Mouse (Mus musculus) liver, embryonic 16.5 days (tissue): Measurements from ENCODE around the gene Dlgap4. TPM values are rescaled to one million over a fixed set of nuclear protein-coding genes. Genes with fewer than 3 reads are reported as not detected.

ENCODE experiments used
- ATAC-seq: fragments of 200-750 bp; cut with Nextera tagmentation; 2 replicates; pipeline ENCODE4 v1.8.0; 2017; ENCODE audit warnings: low read depth, mild to moderate bottlenecking, moderate number of reproducible peaks, moderate library complexity
- H3K27ac ChIP-seq: fragments of 300-500 bp; sonication (generic); 2 replicates; pipeline ENCODE4 v1.5.1; 2014; ENCODE audit warnings: mild to moderate bottlenecking, low read length
- H3K27me3 ChIP-seq: fragments of 300-500 bp; sonication (generic); 2 replicates; pipeline ENCODE4 v1.6.1; 2014; ENCODE audit warnings: low read depth, low read length, mixed read lengths; ENCODE audit not compliant: control insufficient read depth, insufficient read depth
- H3K36me3 ChIP-seq: fragments of 300-500 bp; sonication (generic); 2 replicates; pipeline ENCODE4 v1.6.1; 2014; ENCODE audit warnings: mild to moderate bottlenecking; ENCODE audit not compliant: control insufficient read depth, insufficient read depth
- H3K4me1 ChIP-seq: fragments of 300-500 bp; sonication (generic); 2 replicates; pipeline ENCODE4 v1.6.1; 2014; ENCODE audit warnings: low read depth, low read length, mixed read lengths; ENCODE audit not compliant: control insufficient read depth
- H3K4me2 ChIP-seq: fragments of 300-500 bp; sonication (generic); 2 replicates; pipeline ENCODE4 v1.6.1; 2014; ENCODE audit warnings: low read depth, low read length, mixed read lengths
- H3K4me3 ChIP-seq: fragments of 300-500 bp; sonication (generic); 2 replicates; pipeline ENCODE4 v1.5.1; 2014; ENCODE audit warnings: low read depth, mild to moderate bottlenecking, low read length
- H3K9ac ChIP-seq: fragments of 300-500 bp; sonication (generic); 2 replicates; pipeline ENCODE4 v1.6.1; 2014; ENCODE audit warnings: low read depth, low read length
- H3K9me3 ChIP-seq: fragments of 300-500 bp; sonication (generic); replicated peaks from 2 replicates; pipeline ENCODE4 v1.6.1; 2016; ENCODE audit warnings: low read length; ENCODE audit not compliant: control insufficient read depth
- WGBS: fragments of 180-500 bp; shearing (Covaris S2); extraction: QIAGEN DNeasy Blood & Tissue Kit; methylation state at CpG from one replicate; pipeline ENCODE4 v1.1.7; 2014; ENCODE audit not compliant: insufficient replicate concordance; 5-methylcytosine and 5-hydroxymethylcytosine counted together
- polyA plus RNA-seq: library from polyadenylated mRNA; unstranded; fragments of >200 nt; fragmentation: Nextera tagmentation; extraction: Ambion mirVana; gene quantifications from 2 replicates; pipeline ENCODE4 v1.2.1, GENCODE M21; 2015

The Dlgap4 gene
- polyA plus RNA-seq, 1 experiment from 2014 or later = 10.1 TPM

GRCm38 (mm10) chr2:156645145-156645544 is 31.6 kb downstream of the Dlgap4 start:
- no peaks in the 10 kb centered on the region for H3K9me3 ChIP-seq
- 48% methylated on average over 6 of the region's 6 CpGs for WGBS
- no peak for ATAC-seq
- H3K9ac ChIP-seq = no peak overlapping the region
- no peak overlapping the region for H3K4me2 ChIP-seq
- H3K4me3 ChIP-seq = no peak overlapping the region
- no peaks in the 10 kb centered on the region for H3K36me3 ChIP-seq
- H3K27me3 ChIP-seq = no peaks in the 10 kb centered on the region
- no peak overlapping the region for H3K27ac ChIP-seq
- no peaks in the 10 kb centered on the region for H3K4me1 ChIP-seq

DNA sequence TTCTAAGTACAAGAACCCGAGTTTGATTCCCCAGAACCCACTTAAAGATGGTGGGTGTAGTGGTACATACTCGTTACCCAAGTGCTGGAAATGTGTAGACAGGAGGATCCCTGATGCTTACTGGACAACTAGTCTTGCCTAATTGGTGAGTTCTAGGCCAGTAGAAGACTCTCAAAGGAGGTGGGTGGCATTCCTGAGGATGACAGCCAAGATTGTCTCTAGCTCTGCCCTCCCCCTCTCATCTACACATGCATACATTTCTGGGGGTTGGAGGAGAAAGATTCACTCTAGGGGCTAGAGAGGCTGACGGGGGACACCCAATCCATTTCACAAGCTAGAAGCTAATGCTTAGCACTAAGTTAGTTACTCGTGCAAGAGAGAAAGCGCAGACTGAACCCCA is 33.4 kb downstream of the Dlgap4 start:
- no peak for ATAC-seq
- H3K4me2 ChIP-seq = no peak overlapping the region
- no peaks in the 10 kb centered on the region for H3K27me3 ChIP-seq
- WGBS = 50% methylated on average over 5 of the region's 5 CpGs
- no peak overlapping the region for H3K4me3 ChIP-seq
- H3K27ac ChIP-seq = no peak overlapping the region
- H3K9me3 ChIP-seq = no peaks in the 10 kb centered on the region
- no peaks in the 10 kb centered on the region for H3K4me1 ChIP-seq
- H3K36me3 ChIP-seq = no peaks in the 10 kb centered on the region
- H3K9ac ChIP-seq = no peak overlapping the region

DNA sequence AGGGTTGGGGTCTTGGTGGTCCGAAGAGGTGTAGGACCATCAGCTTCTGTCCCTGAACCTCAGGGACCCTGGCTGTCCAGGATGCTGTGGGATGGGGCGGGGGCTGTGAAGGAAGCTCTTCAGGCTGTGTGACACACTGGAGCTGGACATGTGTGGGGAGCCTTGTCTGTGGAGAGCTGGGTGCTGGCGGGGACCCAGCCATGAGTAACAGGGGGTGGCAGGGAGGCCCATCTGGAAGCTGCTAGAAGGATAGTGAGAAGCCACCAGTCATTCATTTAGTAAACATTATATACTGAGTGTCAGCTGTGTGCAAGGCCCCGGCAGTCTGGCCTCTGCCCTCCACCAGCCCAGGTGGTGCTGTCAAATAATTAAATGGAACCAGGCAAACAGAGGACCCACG is 34.5 kb downstream of the Dlgap4 start:
- Histone ChIP-seq H3K4me3 (no peak overlapping the region), H3K4me1 (no peaks in the 10 kb centered on the region), H3K9me3 (no peaks in the 10 kb centered on the region), H3K9ac (no peak overlapping the region), H3K4me2 (no peak overlapping the region), H3K27me3 (no peaks in the 10 kb centered on the region), H3K36me3 (no peaks in the 10 kb centered on the region), H3K27ac (no peak overlapping the region)
- 45% methylated on average over 5 of the region's 5 CpGs for WGBS
- no peak for ATAC-seq

- Histone ChIP-seq H3K27ac (no peak overlapping the region), H3K4me3 (no peak overlapping the region), H3K4me1 (no peaks in the 10 kb centered on the region), H3K36me3 (no peaks in the 10 kb centered on the region), H3K4me2 (no peak overlapping the region), H3K27me3 (no peaks in the 10 kb centered on the region), H3K9me3 (no peaks in the 10 kb centered on the region), H3K9ac (no peak overlapping the region)
- WGBS = 66% methylated on average over 5 of the region's 5 CpGs
- no peak for ATAC-seq
These were observed 35.9 kb downstream of the Dlgap4 start for GRCm38 (mm10) chr2:156649450-156649849.

- no peaks in the 10 kb centered on the region for H3K9me3 ChIP-seq
- H3K27me3 ChIP-seq = no peaks in the 10 kb centered on the region
- no peak overlapping the region for H3K4me2 ChIP-seq
- no peaks in the 10 kb centered on the region for H3K4me1 ChIP-seq
- H3K27ac ChIP-seq = no peak overlapping the region
- WGBS = 46% methylated on average over 6 of the region's 6 CpGs
- no peak overlapping the region for H3K9ac ChIP-seq
- no peaks in the 10 kb centered on the region for H3K36me3 ChIP-seq
- H3K4me3 ChIP-seq = no peak overlapping the region
- ATAC-seq = no peak
These were observed 37.5 kb downstream of the Dlgap4 start for GRCm38 (mm10) chr2:156651019-156651418.

DNA sequence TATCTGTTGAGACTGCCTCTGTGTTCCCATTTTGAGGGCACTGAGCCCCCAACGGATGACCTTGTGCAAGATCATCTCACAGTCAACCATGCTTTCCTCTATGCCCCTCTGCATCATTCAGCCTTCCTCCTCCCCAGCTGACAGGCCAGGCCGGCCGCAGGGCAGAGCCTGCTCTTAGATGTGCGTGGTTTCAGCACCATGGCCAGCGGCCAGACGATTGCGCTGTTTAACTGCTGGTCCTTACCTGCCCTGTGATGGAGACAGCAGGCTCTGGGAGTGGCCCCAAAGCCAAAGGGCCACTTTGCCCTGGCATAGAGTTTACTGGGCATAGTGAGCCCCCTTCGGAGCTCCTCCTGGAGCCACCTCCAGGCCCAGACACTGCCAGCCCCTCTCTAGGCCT is 39.3 kb downstream of the Dlgap4 start:
- Histone ChIP-seq H3K4me1 (no peaks in the 10 kb centered on the region), H3K27ac (no peak overlapping the region), H3K4me2 (no peak overlapping the region), H3K36me3 (no peaks in the 10 kb centered on the region), H3K27me3 (no peaks in the 10 kb centered on the region), H3K9me3 (no peaks in the 10 kb centered on the region), H3K9ac (no peak overlapping the region), H3K4me3 (no peak overlapping the region)
- no peak for ATAC-seq
- 6% methylated on average over 8 of the region's 8 CpGs for WGBS

DNA sequence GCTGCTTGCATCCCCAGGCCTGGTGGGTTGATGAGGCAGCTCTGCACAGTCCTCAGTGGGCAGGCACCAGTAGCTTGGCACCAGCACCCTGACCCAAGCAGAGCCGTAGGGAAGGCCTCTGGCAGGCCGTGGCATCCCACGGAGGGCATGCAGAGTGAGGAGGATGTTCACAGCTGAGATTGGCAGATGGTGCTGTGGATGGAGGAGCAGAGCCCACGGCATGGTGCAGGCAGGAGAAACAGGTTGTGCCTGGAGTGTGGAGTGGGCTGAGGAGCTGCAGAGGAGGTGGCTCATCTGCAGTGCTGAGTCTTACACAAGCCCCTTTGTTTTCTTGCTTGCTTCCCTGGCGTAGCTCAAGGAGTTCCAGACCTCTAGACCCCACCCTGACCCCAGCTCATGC is 40.6 kb downstream of the Dlgap4 start:
- Histone ChIP-seq H3K36me3 (no peaks in the 10 kb centered on the region), H3K4me1 (no peaks in the 10 kb centered on the region), H3K9ac (no peak overlapping the region), H3K4me3 (no peak overlapping the region), H3K9me3 (no peaks in the 10 kb centered on the region), H3K27ac (no peak overlapping the region), H3K4me2 (no peak overlapping the region), H3K27me3 (no peaks in the 10 kb centered on the region)
- WGBS = 66% methylated on average over 5 of the region's 5 CpGs
- no peak for ATAC-seq

GRCm38 (mm10) chr2:156655626-156656025 is 42.1 kb downstream of the Dlgap4 start:
- 49% methylated on average over 5 of the region's 5 CpGs for WGBS
- no peak overlapping the region for H3K9ac ChIP-seq
- no peaks in the 10 kb centered on the region for H3K9me3 ChIP-seq
- no peak overlapping the region for H3K4me3 ChIP-seq
- H3K27ac ChIP-seq = no peak overlapping the region
- no peak for ATAC-seq
- no peaks in the 10 kb centered on the region for H3K27me3 ChIP-seq
- no peak overlapping the region for H3K4me2 ChIP-seq
- no peaks in the 10 kb centered on the region for H3K4me1 ChIP-seq
- no peaks in the 10 kb centered on the region for H3K36me3 ChIP-seq

GRCm38 (mm10) chr2:156657522-156657921 is 44.0 kb downstream of the Dlgap4 start:
- no peak for ATAC-seq
- H3K36me3 ChIP-seq = no peaks in the 10 kb centered on the region
- no peak overlapping the region for H3K9ac ChIP-seq
- no peaks in the 10 kb centered on the region for H3K9me3 ChIP-seq
- no peak overlapping the region for H3K27ac ChIP-seq
- H3K4me2 ChIP-seq = no peak overlapping the region
- H3K27me3 ChIP-seq = no peaks in the 10 kb centered on the region
- no peaks in the 10 kb centered on the region for H3K4me1 ChIP-seq
- H3K4me3 ChIP-seq = no peak overlapping the region
- 56% methylated on average over 8 of the region's 8 CpGs for WGBS

DNA sequence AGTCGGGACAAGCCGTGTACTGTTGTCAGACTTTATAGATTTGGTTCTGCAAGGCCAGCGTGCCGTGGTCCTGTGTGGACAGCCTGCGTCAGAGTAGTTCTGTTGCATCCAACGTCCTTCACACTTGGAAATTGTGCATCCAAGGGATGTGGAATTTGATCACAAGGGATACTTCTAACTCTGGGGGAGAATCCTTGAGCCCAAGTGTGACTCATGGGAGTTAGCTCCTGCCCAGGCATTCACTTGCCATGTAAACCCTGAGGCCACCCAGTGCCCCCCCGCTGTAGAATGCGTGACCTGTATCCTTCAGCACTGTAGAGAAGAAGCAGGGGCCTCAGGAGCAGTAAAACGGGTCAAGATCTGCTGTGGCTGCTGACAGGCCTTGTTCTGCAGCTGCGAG is 44.7 kb downstream of the Dlgap4 start:
- Histone ChIP-seq H3K27ac (no peak overlapping the region), H3K4me3 (no peak overlapping the region), H3K9me3 (no peaks in the 10 kb centered on the region), H3K4me1 (no peaks in the 10 kb centered on the region), H3K4me2 (no peak overlapping the region), H3K27me3 (no peaks in the 10 kb centered on the region), H3K9ac (no peak overlapping the region), H3K36me3 (no peaks in the 10 kb centered on the region)
- WGBS = 60% methylated on average over 10 of the region's 10 CpGs
- no peak for ATAC-seq
